Mouse (Mus musculus) left cerebral cortex, postnatal 25 days (tissue): ENCODE measurements around the gene Snn. TPM values are rescaled to one million over a fixed set of nuclear protein-coding genes. Genes with fewer than 3 reads are reported as not detected.
A peak's percentile ranks its signal among the peaks of the same experiment; 100 is the strongest.

Source experiments
- DNase-seq, 2 experiments: peaks; one replicate each; pipeline ENCODE4 v3.0.0; 2022; ENCODE audit warnings: low spot score in 2 of 2, mixed read lengths in 1 of 2
- intact Hi-C: fragments of 180-260 bp; cut with DNase I; formaldehyde crosslinking; loops from one replicate; pipeline ENCODE4 v1.15.1; 2025
- total RNA-seq, 2 experiments: library from RNA; stranded (reverse); gene quantifications; 2 replicates each; pipeline ENCODE4 v1.2.3; 2021

Gene Snn
- total RNA-seq, 2 experiments from 2014 or later = 165 to 179 TPM

- DNase-seq = no peak
- intact Hi-C loops = no loop called here
Measured at GRCm38 (mm10) chr16:11040603-11041002, 20.1 kb upstream of the Snn start.

GRCm38 (mm10) chr16:11043239-11043638 lies 17.5 kb upstream of the Snn start:
- intact Hi-C loops = no loop called here
- DNase-seq = no peak

GRCm38 (mm10) chr16:11046437-11046836 lies 14.3 kb upstream of the Snn start:
- intact Hi-C loops = no loop called here
- no peak for DNase-seq

- no peak for DNase-seq
- intact Hi-C loops = no loop called here
Measured at GRCm38 (mm10) chr16:11047130-11047529, 13.6 kb upstream of the Snn start.

GRCm38 (mm10) chr16:11050226-11050625 lies 10.5 kb upstream of the Snn start:
- peak in 1 of 2 experiments; percentile 84 for DNase-seq
- intact Hi-C loops = no loop called here

GRCm38 (mm10) chr16:11051134-11051533 lies 9.6 kb upstream of the Snn start:
- no peak for DNase-seq
- intact Hi-C loops = no loop called here

- intact Hi-C loops = no loop called here
- no peak for DNase-seq
Measured at GRCm38 (mm10) chr16:11054409-11054808, 6.3 kb upstream of the Snn start.

GRCm38 (mm10) chr16:11054871-11055270 lies 5.9 kb upstream of the Snn start:
- DNase-seq = peak in 1 of 2 experiments; percentile 71
- intact Hi-C loops = no loop called here

GRCm38 (mm10) chr16:11055916-11056315 lies 4.8 kb upstream of the Snn start:
- DNase-seq = no peak
- intact Hi-C loops = no loop called here

- DNase-seq = no peak
Measured at GRCm38 (mm10) chr16:11062794-11063721, 2.3 kb downstream of the Snn start.

GRCm38 (mm10) chr16:11064341-11064740 lies 3.6 kb downstream of the Snn start:
- intact Hi-C loops = no loop called here
- DNase-seq = no peak

More at GRCm38 (mm10) chr16:11062794-11063721, 2.3 kb downstream of the Snn start:
- intact Hi-C loops = no loop called here

- DNase-seq = no peak
- intact Hi-C loops = no loop called here
Measured at GRCm38 (mm10) chr16:11064742-11065141, 4.0 kb downstream of the Snn start.

- DNase-seq = no peak
- intact Hi-C loops = no loop called here
Measured at GRCm38 (mm10) chr16:11065431-11065830, 4.7 kb downstream of the Snn start.

- intact Hi-C loops = loop anchor here (2.0 kb wide), 2 partner anchors 27 to 69 kb away; partner anchors contain the start of gene Txndc11
- DNase-seq = peak; percentile 96 to 98
Measured at GRCm38 (mm10) chr16:11066029-11066832, 5.5 kb downstream of the Snn start, which contains the start of gene Litaf. Gene Litaf (minus strand): TSS chr16:11066157.

- intact Hi-C loops = loop anchor here (2.0 kb wide), 2 partner anchors 26 to 68 kb away; partner anchors contain the start of gene Txndc11
- peak in 1 of 2 experiments; percentile 68 for DNase-seq
Measured at GRCm38 (mm10) chr16:11066833-11067191, 6.1 kb downstream of the Snn start.

GRCm38 (mm10) chr16:11068666-11069065 lies 7.9 kb downstream of the Snn start:
- intact Hi-C loops = no loop called here
- DNase-seq = no peak

GRCm38 (mm10) chr16:11069271-11069670 lies 8.5 kb downstream of the Snn start:
- intact Hi-C loops = no loop called here

GRCm38 (mm10) chr16:11069710-11070420 lies 9.1 kb downstream of the Snn start:
- intact Hi-C loops = no loop called here
- no peak for DNase-seq

More at GRCm38 (mm10) chr16:11069271-11069670, 8.5 kb downstream of the Snn start:
- DNase-seq = no peak

GRCm38 (mm10) chr16:11071176-11071575 lies 10.4 kb downstream of the Snn start:
- intact Hi-C loops = no loop called here
- no peak for DNase-seq

- no peak for DNase-seq
- intact Hi-C loops = no loop called here
Measured at GRCm38 (mm10) chr16:11071887-11072286, 11.1 kb downstream of the Snn start.
